Mouse (Mus musculus): ENCODE data around the gene Adgrl2. TPM values are rescaled to one million over a fixed set of nuclear protein-coding genes. Genes with fewer than 3 reads are reported as not detected.

The Adgrl2 gene
- polyA plus RNA-seq, 1 experiment from 2014 or later = 83.2 TPM

- 69% methylated on average over 4 of the region's 4 CpGs for WGBS
- Histone ChIP-seq H3K4me1 (ENCODE audit: insufficient read depth) (no peaks in the 10 kb centered on the region), H3K9me3 (ENCODE audit: low read depth, low read length) (no peaks in the 10 kb centered on the region), H3K27me3 (ENCODE audit: insufficient read depth, low read length) (no peaks in the 10 kb centered on the region), H3K4me3 (ENCODE audit: low read depth, low read length) (no peak overlapping the region), H3K36me3 (ENCODE audit: insufficient read depth) (peaks cover 19% of the 10 kb centered on the region), H3K27ac (ENCODE audit: low read depth) (no peak overlapping the region), H3K4me2 (no peak overlapping the region), H3K9ac (no peak overlapping the region)
- DNase-seq (no peak), ATAC-seq (ENCODE audit: insufficient read depth) (no peak)
- TF ChIP-seq CTCF (IDR thresholded peaks at IDR 0.05; ENCODE audit: low read depth) = no peak
Observed at GRCm38 (mm10) chr3:148885184-148885583, 105.2 kb downstream of the Adgrl2 start.

- WGBS = 93% methylated on average over 5 of the region's 5 CpGs
Observed at GRCm38 (mm10) chr3:148881431-148881830, 108.9 kb downstream of the Adgrl2 start.

GRCm38 (mm10) chr3:148872563-148872962, 117.8 kb downstream of the Adgrl2 start:
- ATAC-seq (ENCODE audit: insufficient read depth) (no peak), DNase-seq (no peak)
- Histone ChIP-seq H3K27ac (ENCODE audit: low read depth) (no peak overlapping the region), H3K4me1 (ENCODE audit: insufficient read depth) (no peaks in the 10 kb centered on the region), H3K4me3 (ENCODE audit: low read depth, low read length) (no peak overlapping the region), H3K36me3 (ENCODE audit: insufficient read depth) (peaks cover 10% of the 10 kb centered on the region; the same call in 1 of the 2 replicates), H3K4me2 (no peak overlapping the region), H3K9ac (no peak overlapping the region), H3K27me3 (ENCODE audit: insufficient read depth, low read length) (no peaks in the 10 kb centered on the region), H3K9me3 (ENCODE audit: low read depth, low read length) (no peaks in the 10 kb centered on the region)
- TF ChIP-seq CTCF (IDR thresholded peaks at IDR 0.05; ENCODE audit: low read depth) = no peak
- 76% methylated on average over 5 of the region's 5 CpGs for WGBS

More at GRCm38 (mm10) chr3:148881431-148881830, 108.9 kb downstream of the Adgrl2 start:
- ATAC-seq (ENCODE audit: insufficient read depth) (no peak), DNase-seq (no peak)
- H3K4me3 ChIP-seq (ENCODE audit: low read depth, low read length) = no peak overlapping the region
- H3K4me1 ChIP-seq (ENCODE audit: insufficient read depth) = no peaks in the 10 kb centered on the region
- no peak overlapping the region for H3K27ac ChIP-seq (ENCODE audit: low read depth)
- H3K9ac ChIP-seq = no peak overlapping the region
- no peak overlapping the region for H3K4me2 ChIP-seq
- TF ChIP-seq CTCF (IDR thresholded peaks at IDR 0.05; ENCODE audit: low read depth) = no peak
- no peaks in the 10 kb centered on the region for H3K9me3 ChIP-seq (ENCODE audit: low read depth, low read length)
- peaks cover 5% of the 10 kb centered on the region; the same call in 1 of the 2 replicates for H3K36me3 ChIP-seq (ENCODE audit: insufficient read depth)
- H3K27me3 ChIP-seq (ENCODE audit: insufficient read depth, low read length) = no peaks in the 10 kb centered on the region

- Histone ChIP-seq H3K4me2 (no peak overlapping the region), H3K4me3 (ENCODE audit: low read depth, low read length) (no peak overlapping the region), H3K4me1 (ENCODE audit: insufficient read depth) (no peaks in the 10 kb centered on the region), H3K27ac (ENCODE audit: low read depth) (no peak overlapping the region), H3K27me3 (ENCODE audit: insufficient read depth, low read length) (no peaks in the 10 kb centered on the region), H3K9ac (no peak overlapping the region), H3K9me3 (ENCODE audit: low read depth, low read length) (no peaks in the 10 kb centered on the region), H3K36me3 (ENCODE audit: insufficient read depth) (peaks cover 10% of the 10 kb centered on the region; the same call in 1 of the 2 replicates)
- DNase-seq (no peak), ATAC-seq (ENCODE audit: insufficient read depth) (no peak)
- TF ChIP-seq CTCF (IDR thresholded peaks at IDR 0.05; ENCODE audit: low read depth) = no peak
- 84% methylated on average over 5 of the region's 5 CpGs for WGBS
Observed at GRCm38 (mm10) chr3:148871792-148872464, 118.4 kb downstream of the Adgrl2 start.

GRCm38 (mm10) chr3:148867618-148868017, 122.7 kb downstream of the Adgrl2 start:
- no peaks in the 10 kb centered on the region for H3K9me3 ChIP-seq (ENCODE audit: low read depth, low read length)
- WGBS = 47% methylated on average over 8 of the region's 8 CpGs
- H3K27me3 ChIP-seq (ENCODE audit: insufficient read depth, low read length) = no peaks in the 10 kb centered on the region
- no peak overlapping the region for H3K4me2 ChIP-seq
- no peaks in the 10 kb centered on the region for H3K4me1 ChIP-seq (ENCODE audit: insufficient read depth)
- H3K27ac ChIP-seq (ENCODE audit: low read depth) = no peak overlapping the region
- TF ChIP-seq CTCF (IDR thresholded peaks at IDR 0.05; ENCODE audit: low read depth) = no peak
- H3K4me3 ChIP-seq (ENCODE audit: low read depth, low read length) = no peak overlapping the region
- ATAC-seq (ENCODE audit: insufficient read depth) (peak; percentile 54; the same call in 1 of the 2 replicates), DNase-seq (peak; percentile 50)
- peaks cover 27% of the 10 kb centered on the region for H3K36me3 ChIP-seq (ENCODE audit: insufficient read depth)
- no peak overlapping the region for H3K9ac ChIP-seq

GRCm38 (mm10) chr3:148866633-148867032, 123.7 kb downstream of the Adgrl2 start:
- no peak for TF ChIP-seq CTCF (IDR thresholded peaks at IDR 0.05; ENCODE audit: low read depth)
- no peak overlapping the region for H3K9ac ChIP-seq
- 85% methylated on average over 5 of the region's 5 CpGs for WGBS
- no peak overlapping the region for H3K4me2 ChIP-seq
- ATAC-seq (ENCODE audit: insufficient read depth) (no peak), DNase-seq (no peak)
- no peaks in the 10 kb centered on the region for H3K4me1 ChIP-seq (ENCODE audit: insufficient read depth)
- no peaks in the 10 kb centered on the region for H3K27me3 ChIP-seq (ENCODE audit: insufficient read depth, low read length)
- H3K9me3 ChIP-seq (ENCODE audit: low read depth, low read length) = no peaks in the 10 kb centered on the region
- peaks cover 19% of the 10 kb centered on the region for H3K36me3 ChIP-seq (ENCODE audit: insufficient read depth)
- no peak overlapping the region for H3K4me3 ChIP-seq (ENCODE audit: low read depth, low read length)
- no peak overlapping the region for H3K27ac ChIP-seq (ENCODE audit: low read depth)

GRCm38 (mm10) chr3:148866053-148866452, 124.3 kb downstream of the Adgrl2 start:
- WGBS = 86% methylated on average over 7 of the region's 7 CpGs
- ATAC-seq (ENCODE audit: insufficient read depth) (no peak), DNase-seq (no peak)
- peaks cover 16% of the 10 kb centered on the region for H3K36me3 ChIP-seq (ENCODE audit: insufficient read depth)
- H3K4me2 ChIP-seq = no peak overlapping the region
- no peak overlapping the region for H3K4me3 ChIP-seq (ENCODE audit: low read depth, low read length)
- H3K27me3 ChIP-seq (ENCODE audit: insufficient read depth, low read length) = no peaks in the 10 kb centered on the region
- H3K9me3 ChIP-seq (ENCODE audit: low read depth, low read length) = no peaks in the 10 kb centered on the region
- TF ChIP-seq CTCF (IDR thresholded peaks at IDR 0.05; ENCODE audit: low read depth) = no peak
- no peaks in the 10 kb centered on the region for H3K4me1 ChIP-seq (ENCODE audit: insufficient read depth)
- no peak overlapping the region for H3K27ac ChIP-seq (ENCODE audit: low read depth)
- no peak overlapping the region for H3K9ac ChIP-seq
